Mouse (Mus musculus): ENCODE measurements around the gene Rhoa. TPM values are rescaled to one million over a fixed set of nuclear protein-coding genes. Genes with fewer than 3 reads are reported as not detected.
A peak's percentile ranks its signal among the peaks of the same experiment; 100 is the strongest.
"Not testable (repeated sequence)": the region's sequence is repeated elsewhere in the genome, so short reads cannot be mapped to it uniquely, and the experiment has no call there.

Rhoa gene
- 100 to 1,000 TPM; 165 to 175 TPM for total RNA-seq (2021)

GRCm38 (mm10) chr9:108305629-108306520, at the start of gene Rhoa, which contains the start of gene Tcta:
Gene Rhoa (plus strand): TSS chr9:108306129.
Gene Tcta (minus strand): TSS chr9:108306160.
- intact Hi-C loops (cut with DNase I), result loop anchor here (1.0 kb wide), 1 partner anchor 41 kb away; the partner anchor contains the start of gene Usp4
- peak; percentile 99 to 100 for DNase-seq (ENCODE audit: low spot score in 2 of 2)

- DNase-seq (ENCODE audit: low spot score in 2 of 2), result no peak
- intact Hi-C loops (cut with DNase I), result loop anchor here (5.0 kb wide), 1 partner anchor 53 kb away; no protein-coding TSS in a partner anchor
Observed at GRCm38 (mm10) chr9:108260526-108260925, 45.4 kb upstream of the Rhoa start.

DNA sequence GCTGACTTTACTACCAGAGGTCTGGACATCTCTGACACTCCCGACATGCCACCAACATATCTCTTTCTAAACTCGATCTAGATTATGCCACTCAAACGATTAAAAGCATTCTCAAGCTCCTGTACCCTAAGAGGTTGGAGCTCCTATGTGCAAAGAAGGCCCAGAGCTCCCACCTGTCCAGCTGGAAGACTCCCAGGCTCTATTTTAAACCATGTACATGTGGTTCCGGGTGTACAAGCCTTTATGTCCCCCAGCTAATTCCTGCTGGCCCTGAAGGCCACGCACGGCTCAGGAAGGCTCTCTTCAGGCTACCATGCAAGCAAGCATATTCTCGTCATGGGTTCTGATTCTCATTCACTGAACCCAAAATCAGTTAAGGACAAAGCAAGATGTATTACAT, 44.1 kb upstream of the Rhoa start:
- no peak for DNase-seq (ENCODE audit: low spot score in 2 of 2)
- intact Hi-C loops (cut with DNase I), result loop anchor here (5.0 kb wide), 1 partner anchor 55 kb away; no protein-coding TSS in a partner anchor

DNA sequence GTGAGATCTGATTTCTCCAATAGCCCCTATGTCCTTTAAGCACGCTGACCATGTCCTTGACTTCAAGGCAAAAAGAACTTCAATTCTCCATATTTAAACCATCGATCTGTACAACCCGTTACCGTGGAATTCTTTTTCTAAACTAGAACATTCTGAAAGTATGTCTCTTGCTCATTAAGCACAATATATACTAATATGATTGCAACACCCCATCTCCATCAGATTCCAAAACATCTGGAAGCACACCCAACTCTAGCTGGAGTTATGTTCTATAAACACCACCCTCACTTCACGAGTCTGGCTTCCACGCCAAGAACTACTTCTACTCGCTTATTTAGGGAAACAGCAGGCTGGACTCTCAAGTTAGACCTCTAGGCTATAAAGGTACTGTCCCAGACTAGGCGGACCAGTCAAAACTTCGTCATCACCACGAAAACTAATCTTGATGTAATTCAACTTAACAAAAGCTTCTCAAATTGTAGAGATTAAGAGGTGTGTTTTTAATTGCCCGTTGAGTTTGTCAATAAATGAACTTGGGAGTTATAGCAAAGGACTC, 43.4 kb upstream of the Rhoa start:
- no peak for DNase-seq (ENCODE audit: low spot score in 2 of 2)
- intact Hi-C loops (cut with DNase I), result loop anchor here (5.0 kb wide), 1 partner anchor 55 kb away; no protein-coding TSS in a partner anchor

- peak in 1 of 2 experiments; percentile 51 for DNase-seq (ENCODE audit: low spot score in 2 of 2)
- intact Hi-C loops (cut with DNase I), result loop anchor here (5.0 kb wide), 1 partner anchor 56 kb away; no protein-coding TSS in a partner anchor
Observed at GRCm38 (mm10) chr9:108263131-108263681, 42.7 kb upstream of the Rhoa start.

GRCm38 (mm10) chr9:108263690-108264190, 42.2 kb upstream of the Rhoa start, which contains the start of gene Dag1:
Gene Dag1 (minus strand): TSS chr9:108263958.
- peak; percentile 99 for DNase-seq (ENCODE audit: low spot score in 2 of 2)
- intact Hi-C loops (cut with DNase I), result loop anchor here (5.0 kb wide), 1 partner anchor 56 kb away; no protein-coding TSS in a partner anchor

- DNase-seq (ENCODE audit: low spot score in 2 of 2), result no peak
- intact Hi-C loops (cut with DNase I), result loop anchor here (5.0 kb wide), 1 partner anchor 57 kb away; no protein-coding TSS in a partner anchor
Observed at GRCm38 (mm10) chr9:108264191-108264921, 41.6 kb upstream of the Rhoa start.

- intact Hi-C loops (cut with DNase I), result no loop called here
- DNase-seq (ENCODE audit: low spot score in 2 of 2), result no peak
Observed at GRCm38 (mm10) chr9:108266261-108266935, 39.5 kb upstream of the Rhoa start.

DNA sequence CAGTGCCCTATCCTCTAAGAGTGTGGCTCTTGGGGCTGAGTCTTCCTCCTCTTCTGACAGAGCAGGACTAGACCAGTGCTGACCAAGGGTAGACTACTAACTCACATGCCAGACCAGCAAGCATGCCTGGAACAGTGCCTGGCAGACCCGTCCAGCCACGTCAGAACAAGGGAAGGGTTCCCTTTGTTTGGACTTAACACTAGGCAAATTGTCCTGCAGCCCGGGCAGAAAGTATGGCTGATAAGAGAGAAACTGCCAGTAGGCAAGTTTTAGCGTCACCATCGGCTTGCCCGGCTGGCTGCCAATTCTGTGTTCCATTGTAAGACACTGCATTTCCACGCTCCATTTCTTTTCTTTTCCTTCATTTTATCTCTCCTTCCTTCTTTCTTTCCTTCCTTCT, 38.2 kb upstream of the Rhoa start:
- no peak for DNase-seq (ENCODE audit: low spot score in 2 of 2)
- intact Hi-C loops (cut with DNase I), result no loop called here

DNA sequence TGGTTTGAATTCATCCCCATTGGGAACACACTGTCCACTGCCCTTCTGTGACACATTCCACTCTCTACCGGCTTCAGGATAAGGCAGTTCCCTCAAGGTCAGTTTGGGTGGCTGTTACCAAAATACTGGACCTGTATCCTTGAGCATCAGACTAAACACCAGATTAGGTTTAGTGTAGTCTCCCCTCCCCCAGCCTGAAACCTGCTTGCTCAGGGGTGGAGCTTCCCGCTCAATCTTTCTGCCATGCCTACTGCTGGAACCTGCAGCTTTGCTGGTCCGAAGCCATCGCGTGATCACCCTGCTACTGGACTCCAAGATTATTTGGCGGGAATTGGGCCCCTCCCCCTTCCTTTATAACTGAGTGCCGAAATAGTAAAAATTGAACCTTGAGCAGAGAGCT, 37.2 kb upstream of the Rhoa start:
- DNase-seq (ENCODE audit: low spot score in 2 of 2), result not testable (repeated sequence)

DNA sequence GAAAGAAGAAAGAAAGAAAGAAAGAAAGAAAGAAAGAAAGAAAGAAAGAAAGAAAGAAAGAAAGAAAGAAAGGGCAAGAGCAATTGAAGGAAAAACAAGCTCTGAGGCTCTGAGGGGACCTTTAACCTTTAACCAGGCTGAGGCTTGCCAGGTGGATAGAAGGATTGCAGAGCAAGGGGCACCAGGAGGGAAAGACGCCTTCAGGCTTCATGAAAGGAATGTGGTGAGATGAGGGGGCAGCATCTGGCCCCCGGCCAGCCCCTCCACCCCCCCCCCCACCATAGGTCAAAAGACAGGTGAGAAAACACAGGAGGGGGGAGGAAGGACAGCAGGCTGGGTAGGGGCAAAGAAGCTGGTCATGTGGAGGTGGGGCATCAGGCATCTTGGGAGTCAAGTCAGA, 34.0 kb upstream of the Rhoa start:
- intact Hi-C loops (cut with DNase I), result no loop called here
- no peak for DNase-seq (ENCODE audit: low spot score in 2 of 2)

More for the DNA sequence above, 37.2 kb upstream of the Rhoa start:
- intact Hi-C loops (cut with DNase I), result not testable (repeated sequence)

- no peak for DNase-seq (ENCODE audit: low spot score in 2 of 2)
- intact Hi-C loops (cut with DNase I), result no loop called here
Observed at GRCm38 (mm10) chr9:108272691-108273090, 33.2 kb upstream of the Rhoa start.

- intact Hi-C loops (cut with DNase I), result no loop called here
Observed at GRCm38 (mm10) chr9:108273485-108273884, 32.4 kb upstream of the Rhoa start.

DNA sequence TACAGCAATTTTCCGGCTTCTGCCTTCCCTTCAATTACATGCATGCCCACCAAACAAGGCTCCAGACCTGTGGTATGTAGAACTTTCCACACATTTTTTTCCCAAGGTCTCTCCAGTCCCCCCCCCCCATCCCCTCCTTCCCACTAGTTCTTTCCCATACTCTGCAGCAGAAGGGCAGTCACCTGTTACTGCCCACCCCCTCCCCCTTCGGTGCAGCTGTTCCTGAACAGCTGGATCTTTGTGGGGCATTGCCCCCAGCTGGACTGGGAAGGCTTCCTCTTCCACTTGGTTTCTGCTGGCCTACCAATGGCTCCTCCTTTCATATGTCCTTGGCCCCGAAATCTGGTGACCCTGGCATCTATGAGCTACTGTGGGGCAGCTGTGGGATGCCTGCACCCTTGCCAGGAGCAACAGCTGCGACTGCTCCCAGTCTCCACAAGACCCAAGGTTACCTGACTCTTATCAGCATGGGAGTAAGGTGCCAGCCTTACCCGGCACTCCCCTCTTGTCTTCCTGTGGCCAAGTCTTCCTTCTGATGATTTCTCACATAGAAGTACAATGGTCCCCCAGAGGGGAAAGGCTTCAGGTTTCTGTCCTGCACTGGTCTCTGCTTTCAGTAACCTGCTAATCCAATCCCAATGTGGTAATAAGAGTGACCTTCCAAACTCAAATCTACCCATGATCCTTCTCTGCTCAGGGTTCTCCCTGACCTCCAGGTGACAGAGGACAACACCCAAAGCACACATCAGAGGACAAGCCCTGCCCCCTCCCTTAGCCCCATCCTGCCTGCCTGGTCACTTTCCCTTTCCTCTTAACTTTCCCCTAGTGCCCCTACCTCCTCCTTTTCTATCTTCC, 31.2 kb upstream of the Rhoa start:
- DNase-seq (ENCODE audit: low spot score in 2 of 2), result no peak
- intact Hi-C loops (cut with DNase I), result no loop called here

More at GRCm38 (mm10) chr9:108273485-108273884, 32.4 kb upstream of the Rhoa start:
- no peak for DNase-seq (ENCODE audit: low spot score in 2 of 2)

DNA sequence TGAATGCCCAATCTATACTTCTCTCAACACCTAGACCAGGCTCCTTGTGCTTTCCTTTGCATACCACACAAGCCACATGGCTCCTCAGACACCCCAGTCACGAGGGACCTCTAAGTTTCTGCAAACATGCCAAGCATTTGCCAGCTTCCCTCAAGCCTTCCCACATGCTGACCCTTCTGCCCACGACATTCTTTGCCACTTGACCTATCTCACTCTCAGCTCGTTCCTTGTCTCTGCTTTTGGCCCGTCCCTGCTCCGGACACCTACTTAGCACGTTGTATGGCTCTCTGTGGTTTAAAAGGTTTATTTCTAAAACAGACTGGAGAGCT, 30.6 kb upstream of the Rhoa start:
- no peak for DNase-seq (ENCODE audit: low spot score in 2 of 2)

DNA sequence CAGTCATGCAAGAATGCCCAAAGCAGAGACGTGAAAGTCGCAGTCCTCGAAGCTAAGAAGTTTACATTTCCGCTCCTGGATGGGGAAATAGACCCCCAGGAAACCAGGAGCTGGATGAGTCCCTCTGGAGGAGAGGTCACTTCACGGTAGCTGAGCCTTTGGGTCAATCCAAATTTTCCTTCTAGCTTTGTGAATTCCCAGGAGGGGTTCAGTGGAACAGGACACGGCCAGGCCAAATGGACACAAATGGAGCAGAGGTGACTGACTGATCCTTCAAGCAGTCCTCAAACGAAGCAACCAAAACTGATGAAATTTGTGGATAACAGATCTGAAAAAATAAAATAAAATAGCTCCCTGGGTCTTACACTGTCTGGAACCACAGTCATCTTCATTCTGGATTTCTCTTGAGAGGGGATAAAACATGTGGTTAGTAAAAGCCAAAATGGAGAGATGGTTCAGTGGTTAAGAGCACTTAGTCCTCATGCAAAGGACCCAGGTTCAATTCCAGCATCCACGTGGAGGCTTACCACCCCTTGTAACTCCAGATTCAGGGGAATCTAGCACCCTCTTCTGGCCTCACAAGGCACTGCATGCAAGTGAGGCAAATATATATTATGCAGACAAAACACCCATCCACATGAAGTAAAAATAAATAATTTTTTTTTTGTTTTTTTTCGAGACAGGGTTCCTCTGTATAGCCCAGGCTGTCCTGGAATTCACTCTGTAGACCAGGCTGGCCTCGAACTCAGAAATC, 27.1 kb upstream of the Rhoa start:
- no peak for DNase-seq (ENCODE audit: low spot score in 2 of 2)
- intact Hi-C loops (cut with DNase I), result no loop called here

More for the DNA sequence above, 30.6 kb upstream of the Rhoa start:
- intact Hi-C loops (cut with DNase I), result no loop called here

All from left cerebral cortex, postnatal 25 days (tissue).